Mouse (Mus musculus): ENCODE measurements around the gene Fubp3.

Gene Fubp3

GRCm38 (mm10) chr2:31619208-31619607, 46.8 kb downstream of the Fubp3 start:
- DNase-seq (ENCODE audit: low read depth, low spot score): no peak

- DNase-seq (ENCODE audit: low read depth, low spot score): peak; percentile 68
Observed at GRCm38 (mm10) chr2:31633531-31633930, 61.1 kb downstream of the Fubp3 start.

- DNase-seq (ENCODE audit: low read depth, low spot score): no peak
Observed at GRCm38 (mm10) chr2:31635281-31636137, 63.1 kb downstream of the Fubp3 start.

GRCm38 (mm10) chr2:31636138-31636741, 63.8 kb downstream of the Fubp3 start:
- no peak for DNase-seq (ENCODE audit: low read depth, low spot score)

GRCm38 (mm10) chr2:31636742-31637141, 64.3 kb downstream of the Fubp3 start:
- no peak for DNase-seq (ENCODE audit: low read depth, low spot score)

- no peak for DNase-seq (ENCODE audit: low read depth, low spot score)
Observed at GRCm38 (mm10) chr2:31637311-31637710, 64.9 kb downstream of the Fubp3 start.

- peak; percentile 25 for DNase-seq (ENCODE audit: low read depth, low spot score)
Observed at GRCm38 (mm10) chr2:31637807-31638206, 65.4 kb downstream of the Fubp3 start.

- DNase-seq (ENCODE audit: low read depth, low spot score): no peak
Observed at GRCm38 (mm10) chr2:31638581-31639465, 66.4 kb downstream of the Fubp3 start.

GRCm38 (mm10) chr2:31639466-31639760, 67.0 kb downstream of the Fubp3 start:
- DNase-seq (ENCODE audit: low read depth, low spot score): no peak

- DNase-seq (ENCODE audit: low read depth, low spot score): no peak
Observed at GRCm38 (mm10) chr2:31639901-31640608, 67.6 kb downstream of the Fubp3 start, which contains the start of gene Prdm12. TSS of gene Prdm12 (plus strand) at chr2:31640037.

GRCm38 (mm10) chr2:31640609-31641507, 68.4 kb downstream of the Fubp3 start:
- DNase-seq (ENCODE audit: low read depth, low spot score): no peak

GRCm38 (mm10) chr2:31641508-31641830, 69.0 kb downstream of the Fubp3 start:
- no peak for DNase-seq (ENCODE audit: low read depth, low spot score)

- no peak for DNase-seq (ENCODE audit: low read depth, low spot score)
Observed at GRCm38 (mm10) chr2:31641929-31642328, 69.5 kb downstream of the Fubp3 start.

GRCm38 (mm10) chr2:31653971-31654853, 81.8 kb downstream of the Fubp3 start:
- peak; percentile 90 for DNase-seq (ENCODE audit: low read depth, low spot score)

- DNase-seq (ENCODE audit: low read depth, low spot score): peak; percentile 73
Observed at GRCm38 (mm10) chr2:31654854-31655559, 82.6 kb downstream of the Fubp3 start.

GRCm38 (mm10) chr2:31656374-31656773, 83.9 kb downstream of the Fubp3 start:
- no peak for DNase-seq (ENCODE audit: low read depth, low spot score)

GRCm38 (mm10) chr2:31662939-31663803, 90.7 kb downstream of the Fubp3 start:
- DNase-seq (ENCODE audit: low read depth, low spot score): no peak

- no peak for DNase-seq (ENCODE audit: low read depth, low spot score)
Observed at GRCm38 (mm10) chr2:31663804-31664180, 91.3 kb downstream of the Fubp3 start.
